Mouse (Mus musculus): ENCODE measurements at regions not wholly inside any gene's neighbourhood (a gene's known extent, or its start where the extent isn't known, plus 50 kb on each side); places are given as distances from the start of the nearest gene placed in this dataset.

- TF ChIP-seq POLR2A (IDR thresholded peaks at IDR 0.05; ENCODE audit: low read depth, low read length) (no peak), CTCF (conservative IDR thresholded peaks at IDR 0.05; ENCODE audit: insufficient read depth, insufficient read length, low read depth, low read length) (no peak)
Observed at GRCm38 (mm10) chr1:185588348-185588719, 133.7 kb downstream of the Slc30a10 start.

All from kidney, adult 2 months (tissue).